Mouse (Mus musculus) testis, adult 2 months (tissue): ENCODE data around the gene Npc1l1.
"Not testable (repeated sequence)": the region's sequence is repeated elsewhere in the genome, so short reads cannot be mapped to it uniquely, and the experiment has no call there.

ENCODE experiments used
- CTCF ChIP-seq: fragments of 200-500 bp; IDR thresholded peaks from 2 replicates; pipeline ENCODE4 v1.5.1; 2012; ENCODE audit warnings: low read depth, mild to moderate bottlenecking, inconsistent platforms, low read length, moderate library complexity; ENCODE audit not compliant: control insufficient read depth, insufficient read depth, insufficient replicate concordance
- POLR2A ChIP-seq: fragments of 200-500 bp; IDR thresholded peaks from 2 replicates; pipeline ENCODE4 v1.6.1; 2012; ENCODE audit warnings: low read depth, mild to moderate bottlenecking, inconsistent platforms, low read length, moderate library complexity; ENCODE audit not compliant: control insufficient read depth

- TF ChIP-seq CTCF, POLR2A: not testable (repeated sequence)
Measured at GRCm38 (mm10) chr11:6254602-6255001, 24.7 kb upstream of the Npc1l1 start.
